Mouse (Mus musculus): ENCODE results near the gene Higd1a. TPM values are rescaled to one million over a fixed set of nuclear protein-coding genes. Genes with fewer than 3 reads are reported as not detected.

The Higd1a gene
- polyA plus RNA-seq, 1 experiment from 2014 or later = 144 TPM

DNA sequence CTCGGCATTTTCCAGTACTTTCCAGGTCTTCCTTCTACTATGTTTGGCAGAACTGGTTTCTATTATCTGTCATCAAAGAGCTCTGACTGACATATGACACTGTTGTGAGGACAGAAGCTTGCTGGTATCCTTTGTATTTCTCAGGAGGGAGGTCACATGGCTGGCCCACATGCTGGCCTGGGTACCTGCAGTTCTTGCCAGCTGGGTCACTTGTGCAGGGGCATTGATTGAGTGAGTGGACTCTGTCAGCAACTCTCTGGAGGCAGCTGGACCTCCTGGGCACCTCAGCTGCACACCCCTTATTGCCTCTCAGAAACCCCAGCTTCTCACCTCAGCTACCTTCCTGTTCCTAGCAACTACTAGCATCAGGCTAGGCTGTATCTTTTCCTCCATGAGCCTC lies 50.6 kb downstream of the Higd1a start:
- Histone ChIP-seq H3K4me3 (no peak overlapping the region), H3K27me3 (no peaks in the 10 kb centered on the region), H3K9me3 (no peaks in the 10 kb centered on the region), H3K9ac (no peak overlapping the region), H3K36me3 (no peaks in the 10 kb centered on the region), H3K4me2 (no peak overlapping the region), H3K4me1 (replicated peaks) (peaks cover 46% of the 10 kb centered on the region), H3K27ac (0 out of 2 replicates have a peak overlapping the region, but pooled peaks have one; percentile 48)
- no peak for ATAC-seq (ENCODE audit: low FRiP score)
- WGBS = 65% methylated on average over 1 of the region's 1 CpGs

DNA sequence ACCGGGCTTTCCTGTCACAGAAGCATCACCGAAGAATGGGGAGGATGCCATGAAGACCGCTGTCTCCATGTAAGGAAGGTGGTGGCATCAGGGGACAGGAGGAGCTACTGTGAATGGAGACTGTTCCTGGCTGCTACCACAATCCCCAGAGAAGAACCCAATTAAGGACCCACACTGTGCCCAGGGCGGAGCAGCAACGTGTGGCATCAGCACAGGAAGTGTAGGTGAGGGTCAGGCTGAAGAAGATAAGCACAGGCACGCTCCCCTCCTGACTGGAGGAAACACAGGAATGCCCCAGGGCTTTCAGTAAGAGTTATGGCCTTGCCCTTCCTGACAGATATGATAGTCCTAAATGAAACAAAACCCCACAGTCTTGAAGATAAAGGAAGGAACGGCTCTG lies 55.4 kb downstream of the Higd1a start:
- no peak overlapping the region for H3K9ac ChIP-seq
- no peak overlapping the region for H3K4me3 ChIP-seq
- H3K4me2 ChIP-seq = no peak overlapping the region
- peaks cover 17% of the 10 kb centered on the region for H3K4me1 ChIP-seq (replicated peaks)
- H3K9me3 ChIP-seq = no peaks in the 10 kb centered on the region
- WGBS = 74% methylated on average over 7 of the region's 7 CpGs
- H3K27me3 ChIP-seq = peaks cover under 1% of the 10 kb centered on the region; the same call in 1 of the 2 replicates
- ATAC-seq (ENCODE audit: low FRiP score) = no peak
- H3K27ac ChIP-seq = 0 out of 2 replicates have a peak overlapping the region, but pooled peaks have one; percentile 8
- no peaks in the 10 kb centered on the region for H3K36me3 ChIP-seq

DNA sequence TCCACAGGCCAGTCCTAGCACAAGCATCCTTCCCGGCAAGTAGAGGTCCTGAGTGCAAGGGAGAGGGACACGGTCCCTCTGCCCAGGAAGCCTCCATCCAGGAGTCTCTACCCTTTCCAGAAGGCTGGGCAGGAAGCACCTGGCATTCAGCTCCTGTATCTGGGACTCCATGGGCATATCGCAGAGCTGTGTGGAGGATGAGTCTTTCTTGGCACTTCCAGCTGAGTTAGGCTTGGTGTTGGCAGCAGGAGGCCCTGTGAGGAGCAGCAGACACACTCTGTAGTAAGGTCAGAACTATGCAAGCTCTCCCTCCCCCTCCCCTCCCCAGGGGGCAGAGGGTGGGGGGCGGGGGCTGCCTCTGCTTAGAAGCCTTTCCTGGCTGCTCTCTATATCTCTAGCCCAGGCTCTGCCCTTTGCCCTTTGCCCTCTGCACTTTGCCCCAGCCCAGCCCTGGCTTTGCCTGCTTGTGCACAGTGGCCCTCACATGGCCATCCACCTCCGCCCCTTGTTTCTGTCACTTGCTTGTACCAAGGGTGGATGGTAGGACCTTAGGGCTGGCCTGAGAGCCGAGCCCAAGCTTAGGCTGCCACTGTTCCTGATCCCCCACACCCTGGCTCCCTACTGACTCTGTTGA lies 59.2 kb downstream of the Higd1a start:
- Histone ChIP-seq H3K9ac (peak overlapping the region; percentile 5; the same call in 1 of the 2 replicates), H3K4me1 (replicated peaks) (peaks cover 24% of the 10 kb centered on the region), H3K9me3 (no peaks in the 10 kb centered on the region), H3K36me3 (no peaks in the 10 kb centered on the region), H3K27ac (no peak overlapping the region), H3K27me3 (peaks cover 7% of the 10 kb centered on the region; the same call in 1 of the 2 replicates), H3K4me3 (no peak overlapping the region), H3K4me2 (no peak overlapping the region)
- WGBS = 37% methylated on average over 6 of the region's 6 CpGs
- ATAC-seq (ENCODE audit: low FRiP score) = no peak

Other genes starting within 250 kb of the Higd1a start
- 0.32 TPM in 1 of 2 replicates, not detected in the other for gene Lyzl4, start 216.3 kb downstream of the Higd1a start, polyA plus RNA-seq (2015; fragmentation: Nextera tagmentation; extraction: Ambion mirVana)
- 0.51 and 0.54 TPM in 2 replicates for gene Vipr1, start 215.6 kb downstream of the Higd1a start, polyA plus RNA-seq (2015; fragmentation: Nextera tagmentation; extraction: Ambion mirVana)
- gene Sec22c, start 152.9 kb downstream of the Higd1a start, polyA plus RNA-seq (2015; fragmentation: Nextera tagmentation; extraction: Ambion mirVana) = 28.9 and 33.5 TPM in 2 replicates
- gene Ss18l2, start 148.0 kb downstream of the Higd1a start, polyA plus RNA-seq (2015; fragmentation: Nextera tagmentation; extraction: Ambion mirVana) = 162 and 166 TPM in 2 replicates
- gene Nktr, start 139.2 kb downstream of the Higd1a start, polyA plus RNA-seq (2015; fragmentation: Nextera tagmentation; extraction: Ambion mirVana) = 64.6 and 67.4 TPM in 2 replicates
- 11.5 and 13.3 TPM in 2 replicates for gene Zfp651, start 99.0 kb downstream of the Higd1a start, polyA plus RNA-seq (2015; fragmentation: Nextera tagmentation; extraction: Ambion mirVana)
- 1.2 and 1.3 TPM in 2 replicates for gene Klhl40, start 80.8 kb downstream of the Higd1a start, polyA plus RNA-seq (2015; fragmentation: Nextera tagmentation; extraction: Ambion mirVana)
- not detected in 2 replicates for gene Hhatl, start 65.9 kb downstream of the Higd1a start, polyA plus RNA-seq (2015; fragmentation: Nextera tagmentation; extraction: Ambion mirVana)
- gene Ccdc13, start 18.9 kb downstream of the Higd1a start, polyA plus RNA-seq (2015; fragmentation: Nextera tagmentation; extraction: Ambion mirVana) = 3.2 and 3.7 TPM in 2 replicates
- gene Ackr2, start 40.0 kb upstream of the Higd1a start, polyA plus RNA-seq (2015; fragmentation: Nextera tagmentation; extraction: Ambion mirVana) = 2.1 and 2.5 TPM in 2 replicates
- gene Cyp8b1, start 57.9 kb upstream of the Higd1a start, polyA plus RNA-seq (2015; fragmentation: Nextera tagmentation; extraction: Ambion mirVana) = not detected in 2 replicates
- gene Fam198a, start 92.6 kb upstream of the Higd1a start, polyA plus RNA-seq (2015; fragmentation: Nextera tagmentation; extraction: Ambion mirVana) = 2.1 and 2.5 TPM in 2 replicates
- gene Pomgnt2, start 138.7 kb upstream of the Higd1a start, polyA plus RNA-seq (2015; fragmentation: Nextera tagmentation; extraction: Ambion mirVana) = 23.4 and 25.2 TPM in 2 replicates